Mouse (Mus musculus) testis, postnatal 10 days (tissue): Measurements from ENCODE around the gene Mbnl2.
A peak's percentile ranks its signal among the peaks of the same experiment; 100 is the strongest.

Source experiments
- DNase-seq: peaks from one replicate; pipeline ENCODE4 v3.0.0; 2021; ENCODE audit warnings: low spot score

The Mbnl2 gene

DNA sequence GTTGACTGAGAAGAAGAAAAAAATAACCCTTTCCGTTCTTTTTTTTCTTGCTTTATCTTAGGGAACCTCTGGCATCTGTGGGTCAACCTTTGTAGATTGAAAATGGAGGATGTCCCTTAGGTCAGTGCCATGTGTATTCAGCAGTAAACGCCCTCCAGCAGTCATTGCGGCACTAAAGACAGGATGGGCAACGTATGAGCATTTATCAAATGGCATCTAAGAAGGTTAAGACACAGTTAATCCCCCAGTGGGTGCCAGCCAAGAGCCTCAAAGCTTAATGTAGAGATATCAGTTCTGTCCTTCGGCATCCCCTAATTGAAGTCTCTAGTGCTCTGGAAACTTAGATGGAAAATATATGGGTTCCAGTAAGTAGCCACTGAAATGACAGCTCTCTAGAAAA is 723 bp upstream of the Mbnl2 start:
- no peak for DNase-seq

GRCm38 (mm10) chr14:120276343-120277080 is 1.0 kb downstream of the Mbnl2 start:
- DNase-seq: no peak

- DNase-seq: no peak
These were observed 1.7 kb downstream of the Mbnl2 start for GRCm38 (mm10) chr14:120277081-120277656.

DNA sequence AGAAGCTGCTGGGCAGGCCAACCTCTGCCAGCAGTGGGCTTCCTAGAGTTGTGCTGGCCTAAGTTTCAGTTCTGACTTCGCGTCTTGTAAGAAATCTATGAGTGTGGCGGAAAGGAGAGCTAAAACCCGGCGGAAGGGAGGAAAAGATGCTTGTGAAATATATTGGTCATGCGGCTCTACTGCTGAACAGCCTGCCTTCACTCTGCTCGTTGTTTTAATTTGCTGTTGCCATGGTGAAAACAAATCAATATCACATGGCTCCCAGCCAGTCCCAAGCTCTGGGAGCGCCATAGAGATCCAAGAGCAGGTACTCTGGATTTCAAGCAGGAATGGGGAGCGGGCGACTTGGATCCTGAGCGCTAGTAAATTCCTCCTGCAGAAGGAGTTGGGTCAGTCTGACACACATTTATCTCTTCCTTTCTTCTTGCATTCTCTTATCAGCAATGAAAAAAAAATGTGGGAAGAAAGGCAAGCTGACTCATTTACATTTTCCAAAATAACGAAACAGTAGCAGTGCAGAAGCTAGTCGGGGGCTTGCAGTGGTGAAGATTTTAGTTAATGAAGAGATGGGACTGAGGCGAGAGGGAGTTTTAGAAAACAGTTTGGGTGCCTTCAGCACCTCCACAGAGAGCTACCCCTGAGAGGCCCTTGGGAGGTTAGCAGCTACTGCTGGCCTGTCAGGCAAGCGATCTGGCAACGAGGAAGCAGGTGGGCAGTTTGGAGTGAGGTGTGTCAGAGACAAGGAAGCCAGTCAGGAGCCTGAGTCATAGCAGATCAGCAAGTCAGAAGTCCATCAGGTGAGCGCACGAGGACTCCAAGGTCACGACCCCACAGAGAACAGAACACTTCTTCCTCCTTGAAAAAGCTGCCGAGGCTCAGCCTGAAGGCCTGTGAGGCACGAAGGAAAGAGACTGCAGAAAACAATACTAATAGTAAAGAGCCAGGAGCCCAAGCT is 3.1 kb downstream of the Mbnl2 start:
- peak; percentile 60 for DNase-seq

- DNase-seq: no peak
These were observed 4.7 kb downstream of the Mbnl2 start for GRCm38 (mm10) chr14:120280136-120280535.

- no peak for DNase-seq
These were observed 8.3 kb downstream of the Mbnl2 start for GRCm38 (mm10) chr14:120283787-120284186.

DNA sequence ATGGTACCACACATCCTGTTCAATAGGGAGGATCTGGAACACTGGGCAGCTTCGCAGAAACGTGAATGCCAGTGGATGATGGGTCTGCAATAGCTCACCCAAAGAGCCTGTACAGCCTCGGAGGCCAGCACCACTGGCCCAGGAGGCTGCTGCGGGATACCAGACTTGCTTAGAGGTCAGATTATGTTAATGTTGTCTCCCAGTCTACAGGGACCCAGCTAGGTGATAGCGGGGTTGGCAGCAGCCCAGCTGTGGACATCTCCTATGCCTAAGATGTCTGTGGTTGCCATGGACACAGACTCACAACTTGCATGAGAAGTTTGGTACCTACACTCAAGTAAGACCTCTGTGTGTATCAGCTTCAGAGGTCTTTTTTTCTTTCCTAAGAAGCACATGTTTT is 9.0 kb downstream of the Mbnl2 start:
- no peak for DNase-seq

GRCm38 (mm10) chr14:120287121-120287986 is 11.9 kb downstream of the Mbnl2 start:
- no peak for DNase-seq

- DNase-seq: no peak
These were observed 12.5 kb downstream of the Mbnl2 start for GRCm38 (mm10) chr14:120287987-120288275.

DNA sequence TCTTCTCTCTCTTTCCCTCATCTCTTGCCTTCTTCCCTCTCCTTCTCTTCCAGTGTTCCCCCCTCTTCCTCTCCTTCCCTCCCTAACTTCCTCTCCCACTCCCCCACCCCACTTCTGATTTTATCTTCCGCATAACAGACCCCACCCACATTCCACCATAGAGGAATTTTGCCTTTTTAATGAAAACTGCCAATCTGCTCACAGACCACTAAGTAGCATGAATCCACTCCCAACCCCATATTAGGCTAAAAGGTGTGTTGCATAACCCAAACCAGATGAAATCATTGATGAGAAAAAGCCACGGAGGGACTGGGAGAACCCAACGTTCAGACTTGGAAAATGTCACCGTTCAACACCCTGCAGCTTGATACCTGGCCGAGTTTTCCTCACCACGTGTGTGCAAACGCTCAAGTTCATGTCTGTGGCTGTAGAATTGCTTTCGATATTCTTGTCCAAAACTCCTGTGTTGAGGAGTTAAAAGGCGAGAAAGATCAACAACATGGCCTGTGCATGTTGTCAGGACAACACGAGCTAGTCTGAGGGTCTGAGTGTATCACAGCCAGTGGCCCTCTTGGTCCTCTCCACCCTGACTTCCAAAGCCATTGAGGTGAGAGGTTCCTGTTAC is 13.0 kb downstream of the Mbnl2 start:
- DNase-seq: no peak

DNA sequence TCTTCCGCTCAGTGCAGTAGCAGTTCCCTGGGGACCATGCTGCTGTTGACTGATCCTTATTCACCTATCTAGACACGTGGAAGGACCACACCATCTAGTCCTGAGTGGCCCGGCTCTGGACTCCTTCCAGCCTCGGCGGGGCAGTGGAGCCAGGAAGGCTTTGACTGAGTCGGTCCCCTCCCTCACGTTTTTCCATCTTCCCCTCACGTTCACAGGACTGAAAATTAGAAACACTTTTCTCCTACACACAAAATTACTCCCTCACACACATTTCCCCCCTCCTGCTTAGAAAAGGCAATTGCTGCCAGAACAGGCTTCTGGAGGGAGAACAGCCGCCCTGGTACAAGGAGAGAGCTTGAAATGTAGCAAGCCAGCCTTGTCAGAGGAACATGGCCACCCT is 13.6 kb downstream of the Mbnl2 start:
- no peak for DNase-seq

GRCm38 (mm10) chr14:120289528-120289927 is 14.1 kb downstream of the Mbnl2 start:
- no peak for DNase-seq

DNA sequence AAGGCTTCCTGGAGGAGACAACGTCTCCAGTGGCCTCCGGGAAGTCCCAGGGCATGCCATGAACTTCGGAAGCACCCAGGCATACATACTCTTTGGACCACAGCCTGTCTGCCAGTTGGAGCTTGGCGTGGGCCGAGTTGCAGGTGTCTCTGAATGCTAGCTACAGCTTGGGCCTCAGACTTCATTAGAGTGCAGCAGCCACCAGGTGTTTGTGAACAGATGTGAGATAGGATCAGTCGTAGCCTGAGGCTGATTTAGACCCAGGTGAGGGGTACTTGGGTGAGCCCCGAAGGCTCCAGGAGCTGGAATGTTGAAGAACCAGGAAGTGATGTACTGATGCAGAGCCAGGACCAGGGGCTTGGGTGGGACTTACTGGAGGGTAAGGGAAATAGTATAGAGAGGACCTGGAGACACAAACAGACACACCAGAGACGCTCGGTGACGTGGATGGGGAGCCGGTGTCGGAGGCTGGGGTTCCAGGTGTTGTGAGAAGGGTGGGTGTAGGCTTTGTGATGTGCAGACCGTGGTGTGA is 15.8 kb downstream of the Mbnl2 start:
- no peak for DNase-seq

DNA sequence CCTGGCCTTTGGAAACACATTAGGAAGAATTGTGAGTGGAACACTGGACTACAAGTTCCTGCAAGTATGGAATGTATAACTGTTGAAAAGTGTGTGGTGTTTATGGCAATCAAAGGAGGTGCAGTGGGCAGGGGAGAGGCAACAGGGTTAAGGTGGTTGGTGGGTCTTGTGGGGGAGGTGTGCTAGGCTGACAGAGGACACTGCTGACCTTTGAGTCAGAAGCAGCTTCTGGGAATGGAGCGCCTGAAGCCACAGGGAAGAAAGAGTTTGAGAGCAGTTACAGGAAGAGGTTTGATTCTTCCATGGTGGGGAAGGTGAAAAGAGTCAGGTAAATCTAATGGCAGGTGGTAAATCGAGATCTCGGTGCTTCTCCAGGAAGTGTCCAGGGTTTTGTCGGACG is 16.7 kb downstream of the Mbnl2 start:
- DNase-seq: no peak

DNA sequence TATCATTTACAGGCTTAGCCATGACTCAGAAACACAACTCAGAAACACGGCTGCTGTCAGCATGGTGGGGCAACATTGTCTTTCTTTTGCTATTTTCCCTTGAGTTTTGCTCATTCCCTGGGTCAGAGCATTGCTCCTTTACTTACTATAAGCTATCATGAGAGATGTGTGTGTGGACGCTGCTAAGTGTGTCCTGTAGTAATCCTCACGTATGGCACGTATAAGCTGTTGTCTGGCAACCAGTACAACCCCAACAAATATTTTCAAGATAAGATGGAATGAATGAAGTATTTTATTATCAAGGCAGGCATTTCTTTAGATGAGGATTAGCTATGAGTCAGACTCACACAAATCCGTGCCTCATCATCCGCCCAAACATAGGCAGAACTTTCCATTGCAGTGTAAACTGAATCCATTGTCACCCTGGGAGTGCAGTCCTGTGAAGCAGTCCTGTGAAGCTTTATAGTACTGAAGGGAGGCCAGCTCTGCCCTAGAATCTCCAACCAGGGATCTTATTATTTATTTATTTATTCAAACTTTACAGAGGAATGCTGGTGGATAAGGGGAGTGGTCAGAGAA is 17.2 kb downstream of the Mbnl2 start:
- no peak for DNase-seq

DNA sequence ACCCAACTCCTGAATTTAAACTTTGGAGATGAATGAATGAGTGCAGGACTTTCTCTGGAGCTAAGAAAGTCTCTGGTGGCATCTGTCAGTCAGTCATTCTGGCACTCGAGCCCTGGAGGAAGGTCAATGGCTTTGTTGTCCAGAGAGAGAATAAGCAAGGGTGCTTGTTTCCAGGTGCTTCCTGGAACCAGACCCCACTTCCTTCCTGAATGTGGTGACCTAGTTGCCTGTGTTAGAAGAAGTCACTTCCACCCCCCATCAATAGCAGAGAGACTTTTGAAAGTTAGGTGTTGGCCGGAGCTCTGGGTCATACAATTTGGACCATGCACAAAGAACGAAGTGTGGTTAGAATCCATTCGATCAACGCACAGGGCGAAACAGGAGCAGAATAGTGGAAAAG is 19.0 kb downstream of the Mbnl2 start:
- DNase-seq: no peak

GRCm38 (mm10) chr14:120295355-120296220 is 20.1 kb downstream of the Mbnl2 start:
- DNase-seq: no peak

DNA sequence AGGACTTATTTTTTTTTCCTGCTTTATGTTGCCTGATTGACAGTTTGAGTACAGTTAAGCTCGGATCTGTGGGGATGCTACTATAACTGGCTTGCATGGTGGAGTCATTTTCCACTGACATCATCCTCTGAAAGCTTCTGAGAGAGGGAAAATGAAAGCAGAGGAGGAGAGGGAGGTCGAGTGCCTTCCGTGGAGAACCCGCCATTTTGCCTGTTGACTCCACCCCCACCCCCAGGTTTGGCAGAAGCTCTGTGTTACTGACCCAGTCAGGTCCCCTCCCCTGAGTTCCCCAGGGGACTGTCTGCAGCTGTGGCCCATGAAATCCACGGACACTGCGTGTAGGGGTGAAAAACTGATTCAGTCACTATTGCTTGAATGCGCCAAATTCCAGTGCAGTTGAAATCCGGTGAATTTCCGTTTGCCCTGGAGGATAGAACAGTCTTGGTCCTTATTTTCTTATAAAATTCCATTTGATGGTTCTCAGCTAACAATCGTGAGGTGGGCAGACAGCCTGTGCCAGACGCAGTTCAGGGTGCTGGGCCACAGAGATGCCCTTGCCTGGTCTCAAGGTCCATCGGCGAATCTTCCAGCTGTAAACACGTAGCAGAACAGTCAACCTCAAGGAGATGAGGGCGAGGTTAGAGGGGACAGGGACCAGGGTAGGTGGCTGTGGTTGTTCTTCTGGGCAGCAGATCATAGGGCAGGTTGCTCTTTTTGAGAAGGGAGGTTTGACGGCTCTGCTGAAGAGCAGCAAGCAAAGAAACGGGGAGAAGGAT is 20.9 kb downstream of the Mbnl2 start:
- DNase-seq: no peak

- DNase-seq: no peak
These were observed 21.8 kb downstream of the Mbnl2 start for GRCm38 (mm10) chr14:120297137-120297749.
